Mouse (Mus musculus): ENCODE measurements around the gene Fam3c.

DNA sequence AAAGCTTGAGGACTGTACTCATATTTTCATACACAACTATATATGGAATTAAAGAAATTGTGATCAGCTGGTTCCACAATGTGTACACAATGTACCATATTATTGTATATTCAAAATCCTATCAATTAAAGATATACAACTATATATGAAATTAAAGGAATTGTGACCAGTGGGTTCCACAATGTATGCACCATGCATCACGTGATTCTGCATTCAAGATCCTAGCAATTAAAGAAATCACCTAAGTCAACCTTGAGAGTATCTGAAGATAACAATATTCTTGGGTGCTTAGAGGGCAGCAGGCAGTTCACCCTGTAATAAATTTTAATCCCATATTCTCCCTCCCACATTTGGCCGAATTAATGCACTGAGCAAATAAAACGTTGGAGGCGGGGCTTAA is 90.0 kb downstream of the Fam3c start:
- no peak for TF ChIP-seq EP300 (IDR thresholded peaks at IDR 0.05; ENCODE audit: low read depth in 1 of 2, low read length in 2 of 2)
- no peak for TF ChIP-seq POLR2A (IDR thresholded peaks at IDR 0.05; ENCODE audit: control insufficient read depth in 1 of 2, insufficient read depth in 1 of 2, low read depth in 1 of 2, low read length in 2 of 2, poor library complexity in 1 of 2)

Measured in MEL (cell line).